Mouse (Mus musculus) gastrocnemius, postnatal 36 days (tissue): ENCODE measurements around the gene Tubg2. TPM values are rescaled to one million over a fixed set of nuclear protein-coding genes. Genes with fewer than 3 reads are reported as not detected.

Source experiments
- DNase-seq, 2 experiments: peaks; one replicate each; pipeline ENCODE4 v3.0.0; 2022
- intact Hi-C: fragments of 180-260 bp; cut with DNase I; formaldehyde crosslinking; loops from one replicate; pipeline ENCODE4 v1.15.1; 2025
- total RNA-seq, 2 experiments: library from RNA; stranded (reverse); gene quantifications; 2 replicates each; pipeline ENCODE4 v1.2.3; 2021

The Tubg2 gene
- total RNA-seq, 2 experiments from 2014 or later, result 2.3 to 2.6 TPM

GRCm38 (mm10) chr11:101163476-101164350 lies 8.0 kb downstream of the Tubg2 start:
- intact Hi-C loops, result no loop called here
- DNase-seq, result no peak

GRCm38 (mm10) chr11:101164351-101164665 lies 8.6 kb downstream of the Tubg2 start:
- intact Hi-C loops, result no loop called here
- no peak for DNase-seq

GRCm38 (mm10) chr11:101164677-101165580 lies 9.2 kb downstream of the Tubg2 start:
- DNase-seq, result no peak
- intact Hi-C loops, result loop anchor here (5.0 kb wide), 1 partner anchor 33 kb away; no protein-coding TSS in a partner anchor

GRCm38 (mm10) chr11:101166357-101166756 lies 10.7 kb downstream of the Tubg2 start:
- no peak for DNase-seq
- intact Hi-C loops, result loop anchor here (5.0 kb wide), 1 partner anchor 34 kb away; no protein-coding TSS in a partner anchor

- intact Hi-C loops, result loop anchor here (5.0 kb wide), 1 partner anchor 35 kb away; no protein-coding TSS in a partner anchor
- no peak for DNase-seq
These were observed 11.7 kb downstream of the Tubg2 start for GRCm38 (mm10) chr11:101167211-101167962.

GRCm38 (mm10) chr11:101167963-101168300 lies 12.2 kb downstream of the Tubg2 start:
- intact Hi-C loops, result loop anchor here (5.0 kb wide), 1 partner anchor 36 kb away; no protein-coding TSS in a partner anchor

GRCm38 (mm10) chr11:101168301-101168980 lies 12.7 kb downstream of the Tubg2 start:
- DNase-seq, result peak in 1 of 2 experiments; percentile 53
- intact Hi-C loops, result loop anchor here (5.0 kb wide), 1 partner anchor 36 kb away; no protein-coding TSS in a partner anchor

More at GRCm38 (mm10) chr11:101167963-101168300, 12.2 kb downstream of the Tubg2 start:
- DNase-seq, result no peak

GRCm38 (mm10) chr11:101169301-101170107 lies 13.8 kb downstream of the Tubg2 start:
- intact Hi-C loops, result loop anchor here (5.0 kb wide), 2 partner anchors 37 to 52 kb away; partner anchors contain the start of genes Retreg3 and Tubg1
- no peak for DNase-seq

GRCm38 (mm10) chr11:101170354-101170810 lies 14.7 kb downstream of the Tubg2 start, which contains the start of gene Cntnap1:
Gene Cntnap1, plus strand, starts transcription at chr11:101170523.
- DNase-seq, result peak; percentile 74 to 80
- intact Hi-C loops, result loop anchor here (5.0 kb wide), 1 partner anchor 53 kb away; the partner anchor contains the start of genes Retreg3 and Tubg1

- peak; percentile 89 to 93 for DNase-seq
- intact Hi-C loops, result loop anchor here (5.0 kb wide), 1 partner anchor 54 kb away; the partner anchor contains the start of genes Retreg3 and Tubg1
These were observed 15.3 kb downstream of the Tubg2 start, which contains the start of gene Plekhh3 for GRCm38 (mm10) chr11:101170811-101171610. Gene Plekhh3, minus strand, starts transcription at chr11:101171351.

- peak; percentile 48 to 65 for DNase-seq
- intact Hi-C loops, result loop anchor here (5.0 kb wide), 1 partner anchor 55 kb away; the partner anchor contains the start of genes Retreg3 and Tubg1
These were observed 16.2 kb downstream of the Tubg2 start for GRCm38 (mm10) chr11:101171721-101172433.

GRCm38 (mm10) chr11:101172434-101172815 lies 16.7 kb downstream of the Tubg2 start:
- DNase-seq, result no peak
- intact Hi-C loops, result loop anchor here (5.0 kb wide), 1 partner anchor 55 kb away; the partner anchor contains the start of genes Retreg3 and Tubg1

- no peak for DNase-seq
- intact Hi-C loops, result loop anchor here (5.0 kb wide), 1 partner anchor 56 kb away; the partner anchor contains the start of genes Retreg3 and Tubg1
These were observed 17.4 kb downstream of the Tubg2 start for GRCm38 (mm10) chr11:101173112-101173511.

- peak; percentile 78 to 81 for DNase-seq
These were observed 18.1 kb downstream of the Tubg2 start for GRCm38 (mm10) chr11:101173631-101174388.

GRCm38 (mm10) chr11:101174389-101174745 lies 18.7 kb downstream of the Tubg2 start:
- DNase-seq, result no peak

More at GRCm38 (mm10) chr11:101173631-101174388, 18.1 kb downstream of the Tubg2 start:
- intact Hi-C loops, result loop anchor here (5.0 kb wide), 1 partner anchor 57 kb away; the partner anchor contains the start of genes Retreg3 and Tubg1

More at GRCm38 (mm10) chr11:101174389-101174745, 18.7 kb downstream of the Tubg2 start:
- intact Hi-C loops, result loop anchor here (5.0 kb wide), 1 partner anchor 57 kb away; the partner anchor contains the start of genes Retreg3 and Tubg1
